10 mouse cellular contexts compared by ENCODE assay signal in genomic region chr1:137297780-137298569, GRCm38 (mm10).
DNase-seq lines count a peak whose midpoint lies in the region; ATAC-seq and TF ChIP-seq lines count a peak whose summit lies in the region.
"Had no signal": no experiment of that assay in that cellular context is flagged by ENCODE, and none has a peak within 500 bp of the region (broad histone marks: within the 10 kb centered on the region; RNA-seq: fewer than 3 reads in every experiment).

No protein-coding gene starts in this region.

- no peak overlapping the region for H3K9ac ChIP-seq in kidney, embryonic 15.5 days
- H3K9ac ChIP-seq in intestine, postnatal 0 days (ENCODE audit: low read depth, low read length): no peak overlapping the region
- no peak overlapping the region for H3K9ac ChIP-seq in kidney, embryonic 14.5 days (ENCODE audit: low read depth, low read length)

- no peaks in the 10 kb centered on the region for H3K36me3 ChIP-seq in kidney, embryonic 15.5 days
- H3K36me3 ChIP-seq in E14TG2a.4 (ENCODE audit: insufficient read depth, low read length): no peaks in the 10 kb centered on the region
- H3K36me3 ChIP-seq in intestine, postnatal 0 days (ENCODE audit: control insufficient read depth, insufficient read depth): no peaks in the 10 kb centered on the region
- H3K36me3 ChIP-seq in kidney, embryonic 14.5 days (ENCODE audit: control insufficient read depth, insufficient read depth, low read length): no peaks in the 10 kb centered on the region
- H3K36me3 ChIP-seq: heart, embryonic 10.5 days had no signal

- H3K27ac ChIP-seq in kidney, embryonic 15.5 days: no peak overlapping the region
- H3K27ac ChIP-seq in intestine, postnatal 0 days (ENCODE audit: low read depth, low read length): no peak overlapping the region
- no peak overlapping the region for H3K27ac ChIP-seq in kidney, embryonic 14.5 days (ENCODE audit: low read depth, low read length)
- H3K27ac ChIP-seq: heart, embryonic 10.5 days had no signal

- no peak overlapping the region for H3K4me2 ChIP-seq in kidney, embryonic 15.5 days
- no peak overlapping the region for H3K4me2 ChIP-seq in intestine, postnatal 0 days (replicated peaks; ENCODE audit: low read depth)
- no peak overlapping the region for H3K4me2 ChIP-seq in kidney, embryonic 14.5 days (replicated peaks; ENCODE audit: low read depth, low read length)

- ATAC-seq in kidney, embryonic 15.5 days (replicated peaks; ENCODE audit: low FRiP score): peak; percentile 46; the same call in 1 of the 2 replicates
- no peak for ATAC-seq in intestine, postnatal 0 days
- no peak for ATAC-seq in kidney, embryonic 14.5 days (ENCODE audit: low FRiP score, low TSS enrichment)
- ATAC-seq: forebrain, embryonic 16.5 days; inflammation-experienced regulatory T-cells, adult 6 months had no signal

- H3K4me1 ChIP-seq in kidney, embryonic 15.5 days: no peaks in the 10 kb centered on the region
- peaks cover 5% of the 10 kb centered on the region; the same call in 1 of the 2 replicates for H3K4me1 ChIP-seq in E14TG2a.4 (replicated peaks; ENCODE audit: low read depth, low read length)
- no peaks in the 10 kb centered on the region for H3K4me1 ChIP-seq in intestine, postnatal 0 days (replicated peaks; ENCODE audit: control insufficient read depth, insufficient read depth, low read length)
- no peaks in the 10 kb centered on the region for H3K4me1 ChIP-seq in kidney, embryonic 14.5 days (ENCODE audit: control insufficient read depth, insufficient read depth, low read length)
- H3K4me1 ChIP-seq: heart, embryonic 10.5 days had no signal

- no peak overlapping the region for H3K4me3 ChIP-seq in kidney, embryonic 15.5 days (replicated peaks)
- no peak overlapping the region for H3K4me3 ChIP-seq in E14TG2a.4 (replicated peaks; ENCODE audit: low read length)
- H3K4me3 ChIP-seq in intestine, postnatal 0 days (ENCODE audit: low read depth, low read length): no peak overlapping the region
- no peak overlapping the region for H3K4me3 ChIP-seq in kidney, embryonic 14.5 days (ENCODE audit: low read length)
- H3K4me3 ChIP-seq: heart, embryonic 10.5 days had no signal

- TF ChIP-seq CTCF in E14TG2a.4 (conservative IDR thresholded peaks at IDR 0.05; ENCODE audit: low read length): peak; percentile 6; the same call in 1 of the 2 replicates
- peak; percentile 66 for TF ChIP-seq CTCF in intestine, postnatal 0 days (IDR thresholded peaks at IDR 0.05; ENCODE audit: low read depth)

- no peaks in the 10 kb centered on the region for H3K27me3 ChIP-seq in kidney, embryonic 15.5 days
- no peaks in the 10 kb centered on the region for H3K27me3 ChIP-seq in E14TG2a.4 (ENCODE audit: insufficient read depth, low read length)
- no peaks in the 10 kb centered on the region for H3K27me3 ChIP-seq in intestine, postnatal 0 days (replicated peaks; ENCODE audit: control insufficient read depth, insufficient read depth, low read length)
- H3K27me3 ChIP-seq in kidney, embryonic 14.5 days (ENCODE audit: control insufficient read depth, insufficient read depth, low read length): no peaks in the 10 kb centered on the region

- no peak for DNase-seq in kidney, adult 18-20 months
- DNase-seq in 416B (ENCODE audit: low read depth) (peak; percentile 72), adipocyte (ENCODE audit: low spot score) (no peak)

- no peaks in the 10 kb centered on the region for H3K9me3 ChIP-seq in kidney, embryonic 15.5 days (replicated peaks)
- no peaks in the 10 kb centered on the region for H3K9me3 ChIP-seq in E14TG2a.4 (ENCODE audit: low read length)
- H3K9me3 ChIP-seq in intestine, postnatal 0 days (ENCODE audit: control insufficient read depth): no peaks in the 10 kb centered on the region
- no peaks in the 10 kb centered on the region for H3K9me3 ChIP-seq in kidney, embryonic 14.5 days (ENCODE audit: control insufficient read depth, low read length)
- H3K9me3 ChIP-seq: heart, embryonic 10.5 days had no signal

- WGBS in kidney, embryonic 15.5 days: 58% methylated on average over 10 of the region's 10 CpGs
- WGBS in intestine, postnatal 0 days: 57% methylated on average over 10 of the region's 10 CpGs
- WGBS in kidney, embryonic 14.5 days: 48% methylated on average over 10 of the region's 10 CpGs
